Mouse (Mus musculus) ES-E14 (cell line): Measurements from ENCODE around the gene Btrc.

Source experiments
- CHD2 ChIP-seq: IDR thresholded peaks from 2 replicates; pipeline ENCODE4 v1.6.1; 2014; ENCODE audit warnings: mild to moderate bottlenecking, low read depth, low read length, inconsistent platforms
- HCFC1 ChIP-seq: IDR thresholded peaks from 2 replicates; pipeline ENCODE4 v1.6.1; 2012; ENCODE audit warnings: low read length, inconsistent platforms, borderline replicate concordance; ENCODE audit not compliant: insufficient read depth
- MAFK ChIP-seq: IDR thresholded peaks from 2 replicates; pipeline ENCODE4 v1.6.1; 2014; ENCODE audit warnings: mild to moderate bottlenecking, low read depth, low read length, inconsistent platforms; ENCODE audit not compliant: insufficient read depth
- ZC3H11A ChIP-seq: IDR thresholded peaks from 2 replicates; pipeline ENCODE4 v1.6.1; 2012; ENCODE audit warnings: low read depth, mild to moderate bottlenecking, inconsistent platforms, low read length, borderline replicate concordance

DNA sequence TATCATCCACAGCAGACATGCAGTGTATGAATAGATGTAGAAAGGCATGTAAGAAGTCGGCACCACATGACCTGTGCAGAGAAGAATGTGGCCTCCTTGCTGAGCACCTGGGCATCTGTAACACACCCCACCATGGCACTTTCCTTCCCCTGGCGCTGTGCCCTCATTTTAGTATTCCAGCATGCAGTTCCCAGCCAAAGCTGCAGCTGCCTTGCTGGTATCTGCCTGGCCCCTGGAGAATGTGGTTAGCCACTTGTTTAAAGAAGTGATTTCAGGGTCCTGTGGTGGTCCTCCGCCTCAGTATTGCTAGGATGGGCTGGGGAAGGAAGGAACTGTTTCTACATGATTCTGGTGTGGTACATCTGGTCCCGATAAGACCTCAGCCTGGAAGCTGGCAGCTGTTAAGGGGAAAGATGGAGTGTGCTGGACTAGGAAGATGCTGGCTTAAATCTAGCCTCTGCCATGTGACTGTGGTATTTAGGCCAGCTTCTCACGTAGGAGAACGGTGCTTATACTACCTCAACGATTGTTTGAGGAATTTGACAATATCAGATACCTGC, 210.9 kb downstream of the Btrc start:
- TF ChIP-seq ZC3H11A (no peak), MAFK (no peak), HCFC1 (no peak), CHD2 (no peak)
